Mouse (Mus musculus): ENCODE results near the gene Hs2st1.

Gene Hs2st1

DNA sequence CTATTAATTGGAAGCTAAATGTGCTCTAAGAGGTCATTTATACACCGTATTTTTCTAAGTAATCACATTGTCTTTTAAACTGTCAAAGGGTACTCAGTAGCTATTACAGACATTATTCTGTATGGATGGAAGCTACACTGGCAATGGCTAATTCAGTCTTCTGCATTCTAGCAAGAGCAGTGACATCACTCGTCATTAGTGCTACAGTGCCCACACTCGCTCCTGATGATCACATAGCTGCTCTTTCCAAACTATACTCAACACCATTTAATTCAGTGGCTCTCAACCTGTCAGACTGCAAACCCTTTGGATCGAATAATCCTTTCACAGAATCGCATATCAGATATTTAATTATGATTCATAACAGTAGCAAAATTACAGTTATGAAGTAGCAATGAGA, 19.3 kb downstream of the Hs2st1 start:
- no peak for DNase-seq

DNA sequence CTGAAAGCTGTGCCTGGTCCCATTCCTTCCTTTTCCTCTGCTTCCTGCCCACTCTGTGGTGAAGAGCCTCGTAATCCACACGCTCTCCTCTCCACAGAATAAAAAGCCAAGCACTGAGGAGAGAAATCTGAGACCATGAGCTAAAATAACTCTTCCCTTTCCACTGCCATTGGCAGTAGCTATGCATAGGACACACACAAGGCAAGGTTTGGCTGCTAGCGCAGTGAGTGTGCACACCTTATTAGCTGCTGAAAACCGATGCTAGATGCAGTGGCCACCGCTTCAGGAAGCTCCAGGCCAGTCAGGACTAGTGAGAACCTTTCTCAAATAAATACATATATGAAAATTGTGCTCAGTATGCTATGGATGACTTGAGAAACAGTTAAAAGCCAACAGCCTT, 19.9 kb downstream of the Hs2st1 start:
- no peak for DNase-seq

- no peak for DNase-seq
These were observed 21.7 kb downstream of the Hs2st1 start for GRCm38 (mm10) chr3:144548186-144548845.

DNA sequence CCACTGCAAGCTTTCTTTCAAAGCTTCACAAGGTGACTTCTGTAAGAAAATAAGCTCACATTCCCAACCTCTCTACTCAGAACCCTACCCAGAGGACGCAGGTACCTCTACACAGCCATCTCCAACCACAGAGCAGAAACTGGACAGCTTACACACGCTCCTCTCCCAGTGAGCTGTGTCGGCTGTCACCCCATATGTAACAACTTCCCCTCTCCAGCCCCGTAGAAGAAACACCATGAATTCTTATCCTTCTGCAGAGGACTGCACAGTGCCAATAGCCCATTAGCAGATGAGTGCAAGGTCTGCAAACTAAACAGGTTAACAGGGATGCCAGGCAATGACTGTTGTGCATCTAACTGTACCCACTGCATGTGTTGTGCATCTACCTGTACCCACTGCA, 23.5 kb downstream of the Hs2st1 start:
- DNase-seq, result no peak

GRCm38 (mm10) chr3:144545832-144546231, 24.1 kb downstream of the Hs2st1 start:
- no peak for DNase-seq

- no peak for DNase-seq
These were observed 24.8 kb downstream of the Hs2st1 start for GRCm38 (mm10) chr3:144545152-144545551.

GRCm38 (mm10) chr3:144541906-144542438, 28.0 kb downstream of the Hs2st1 start:
- no peak for DNase-seq

DNA sequence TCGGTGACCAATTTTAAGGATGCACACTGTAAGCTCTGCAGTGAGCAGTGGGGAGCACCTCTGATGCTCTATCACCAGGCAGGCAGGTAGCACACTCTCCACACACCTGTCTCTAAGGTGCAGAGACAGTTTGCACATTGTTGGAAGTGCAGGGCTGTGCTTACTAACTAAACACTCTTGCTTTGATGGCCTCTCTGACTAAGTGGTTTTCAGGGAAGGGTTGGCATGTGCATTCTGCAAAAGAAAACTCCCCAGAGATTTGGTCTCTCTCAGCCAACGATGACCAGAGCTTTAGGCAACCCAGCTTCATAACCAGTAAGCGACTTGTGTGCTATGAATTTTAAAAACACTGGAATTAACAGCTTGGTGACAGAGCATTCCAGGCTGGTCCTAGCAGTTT, 29.2 kb downstream of the Hs2st1 start:
- no peak for DNase-seq

DNA sequence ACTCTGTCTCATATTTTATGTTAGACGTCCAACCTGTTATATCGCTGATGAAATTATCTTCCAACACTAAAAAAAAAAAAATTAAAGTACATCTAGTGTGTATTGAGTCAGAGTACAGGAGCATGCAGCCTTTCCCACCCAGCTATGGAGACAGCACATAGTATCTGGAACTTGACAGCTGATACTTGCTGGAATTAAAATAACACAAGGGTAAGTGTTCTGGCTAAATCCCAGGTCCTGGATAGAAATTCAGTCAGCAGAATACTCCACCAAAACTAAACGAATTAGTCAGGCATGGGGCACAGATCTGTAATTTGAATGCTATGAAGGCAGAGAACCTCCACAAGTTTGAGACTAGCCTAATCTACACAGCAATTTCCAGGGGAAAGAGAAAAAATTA, 30.9 kb downstream of the Hs2st1 start:
- no peak for DNase-seq

GRCm38 (mm10) chr3:144537078-144537855, 32.7 kb downstream of the Hs2st1 start:
- peak; percentile 23 to 34 for DNase-seq

DNA sequence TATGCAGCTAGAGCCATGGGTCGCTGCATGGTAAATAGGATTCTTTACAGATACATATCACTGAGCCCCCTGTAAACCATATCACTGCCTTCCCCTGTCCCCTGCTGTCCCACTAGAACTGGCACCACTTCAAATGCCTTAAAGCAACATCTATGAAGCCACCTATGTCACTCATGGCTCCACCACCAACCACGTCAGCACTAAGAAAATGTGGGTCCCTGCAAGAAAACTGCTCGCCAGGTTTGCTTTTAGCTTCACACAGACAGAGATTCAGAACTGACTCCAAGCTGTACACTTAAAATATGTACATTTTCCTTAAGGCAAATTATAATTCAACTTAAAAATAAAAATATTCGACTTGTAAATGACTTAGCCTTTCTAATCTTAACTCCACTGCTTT, 34.9 kb downstream of the Hs2st1 start:
- DNase-seq, result no peak

GRCm38 (mm10) chr3:144531023-144531422, 39.0 kb downstream of the Hs2st1 start:
- DNase-seq, result peak; percentile 57 to 73

- DNase-seq, result peak; percentile 36 to 52
These were observed 42.1 kb downstream of the Hs2st1 start for GRCm38 (mm10) chr3:144527918-144528317.

- no peak for DNase-seq
These were observed 50.3 kb downstream of the Hs2st1 start for GRCm38 (mm10) chr3:144519581-144520272.

GRCm38 (mm10) chr3:144518917-144519316, 51.1 kb downstream of the Hs2st1 start:
- no peak for DNase-seq

DNA sequence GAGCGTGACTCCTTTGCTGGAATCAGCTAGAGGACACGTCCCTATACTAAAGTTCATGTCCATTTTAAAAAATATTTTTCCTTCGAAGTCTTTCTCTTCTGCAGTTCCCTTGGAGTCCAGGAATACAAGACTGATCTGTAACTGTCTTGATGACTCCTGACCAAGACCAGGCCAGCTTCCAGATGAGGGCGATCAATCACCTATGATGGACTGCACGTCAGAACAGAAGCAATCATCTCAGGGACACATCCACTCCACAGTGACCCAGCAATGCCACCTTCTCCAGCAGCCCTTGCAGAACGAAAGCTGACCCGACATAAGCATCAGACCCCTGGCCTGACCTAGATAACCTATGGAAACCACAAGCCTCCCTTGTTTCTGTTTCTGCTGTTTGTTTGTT, 54.7 kb downstream of the Hs2st1 start:
- DNase-seq, result no peak

DNA sequence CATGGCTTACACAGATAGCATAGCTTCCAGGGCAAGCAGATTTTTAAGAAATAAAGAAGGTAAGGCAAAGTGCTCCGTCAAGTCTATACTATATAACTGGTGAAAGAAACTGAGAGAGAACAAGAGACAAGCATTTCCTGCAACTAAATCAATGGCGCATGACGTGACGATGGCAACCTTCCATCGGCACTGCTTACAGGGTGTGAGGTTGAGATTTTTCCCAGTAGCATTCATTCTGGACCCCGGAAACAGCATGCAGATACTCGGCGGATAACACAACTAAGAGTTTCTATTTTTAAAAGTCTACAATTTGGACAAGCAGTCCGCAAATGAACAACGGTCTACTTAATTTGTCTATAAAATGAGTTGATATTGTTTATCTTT, 55.9 kb downstream of the Hs2st1 start:
- DNase-seq, result no peak

GRCm38 (mm10) chr3:144513169-144514121, 56.5 kb downstream of the Hs2st1 start:
- DNase-seq, result no peak

DNA sequence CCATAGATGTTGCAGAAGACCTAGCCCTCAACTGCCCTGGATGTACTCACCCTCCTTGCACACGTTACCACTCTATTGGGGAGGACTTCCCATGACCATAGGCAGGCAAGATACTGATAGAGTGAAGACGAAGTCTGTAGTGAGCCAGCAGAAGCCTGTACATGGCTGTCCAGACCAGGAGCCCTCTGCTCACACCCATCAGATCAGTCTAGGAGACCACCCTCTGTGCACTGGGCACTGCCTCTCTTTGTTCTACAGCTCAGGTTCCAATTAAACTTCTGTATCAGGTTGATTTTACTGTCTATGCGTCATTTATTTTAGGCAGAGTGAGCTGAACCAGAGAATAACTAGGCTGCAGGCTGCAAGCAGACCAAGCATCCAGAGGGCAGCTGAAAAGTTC, 59.3 kb downstream of the Hs2st1 start:
- no peak for DNase-seq

GRCm38 (mm10) chr3:144508342-144508741, 61.6 kb downstream of the Hs2st1 start:
- no peak for DNase-seq

DNA sequence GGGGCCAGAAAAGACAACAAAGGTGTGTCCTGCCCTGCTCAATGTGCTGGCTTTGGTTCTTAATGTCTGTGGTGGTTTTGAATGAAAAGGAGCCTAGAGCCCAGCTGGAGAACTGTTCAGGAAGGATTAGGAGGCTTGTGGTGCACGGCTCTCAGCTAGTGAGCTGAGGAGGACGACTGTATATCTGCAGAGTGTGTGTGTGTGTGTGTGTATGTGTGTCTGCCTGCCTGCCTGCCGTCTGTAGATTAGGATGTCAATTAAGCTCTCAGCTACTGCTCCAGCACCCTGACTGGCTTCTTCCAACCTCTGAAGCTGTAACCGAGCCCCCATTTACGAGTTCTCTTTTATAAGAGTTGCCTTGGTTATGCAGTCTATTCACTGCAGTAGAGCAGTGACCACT, 62.1 kb downstream of the Hs2st1 start:
- no peak for DNase-seq

- DNase-seq, result no peak
These were observed 63.8 kb downstream of the Hs2st1 start for GRCm38 (mm10) chr3:144506213-144506612.

Data from cerebellum, postnatal 14 days (tissue).